Mouse (Mus musculus) B cell, adult 62 days (primary cell): ENCODE results near the gene Gm10190. TPM values are rescaled to one million over a fixed set of nuclear protein-coding genes. Genes with fewer than 3 reads are reported as not detected.

Source experiments
- total RNA-seq: library from RNA; stranded (reverse); gene quantifications from 4 replicates; pipeline ENCODE4 v1.2.4, GENCODE M21; 2023

Gm10190 gene
- not detected in 4 replicates for total RNA-seq

GRCm38 (mm10) chr17:80372989-80373725, at the start of gene Gm10190:
Gene Gm10190, minus strand, starts transcription at chr17:80373541.

Other genes with a start within 250 kb of the Gm10190 start
- gene Galm, start 246.1 kb downstream of the Gm10190 start, total RNA-seq = 0.98 to 2.7 TPM (median 1.4 TPM) in 4 replicates
- 355 to 387 TPM (median 367 TPM) in 4 replicates for gene Srsf7, start 166.2 kb downstream of the Gm10190 start, total RNA-seq
- 0.22 to 0.39 TPM in 2 of 4 replicates, not detected in the others for gene Ttc39d, start 166.1 kb downstream of the Gm10190 start, total RNA-seq
- 2.9 to 5.0 TPM (median 4.6 TPM) in 4 replicates for gene Gemin6, start 149.1 kb downstream of the Gm10190 start, total RNA-seq
- 1.3 to 3.9 TPM (median 2.5 TPM) in 4 replicates for gene Morn2, start 83.3 kb downstream of the Gm10190 start, total RNA-seq
- 46.8 to 48.3 TPM (median 47.6 TPM) in 4 replicates for gene Dhx57, start 83.1 kb downstream of the Gm10190 start, total RNA-seq
- 0.95 TPM in 1 of 4 replicates, not detected in the others for gene Arhgef33, start 66.1 kb downstream of the Gm10190 start, total RNA-seq
- 23.9 to 27.2 TPM (median 25.6 TPM) in 4 replicates for gene Sos1, start 106.9 kb upstream of the Gm10190 start, total RNA-seq
- 0.21 to 0.58 TPM (median 0.26 TPM) in 3 of 4 replicates, not detected in the other for gene Cdkl4, start 204.3 kb upstream of the Gm10190 start, total RNA-seq